19 mouse cellular contexts compared by ENCODE assay signal in the genomic region with DNA sequence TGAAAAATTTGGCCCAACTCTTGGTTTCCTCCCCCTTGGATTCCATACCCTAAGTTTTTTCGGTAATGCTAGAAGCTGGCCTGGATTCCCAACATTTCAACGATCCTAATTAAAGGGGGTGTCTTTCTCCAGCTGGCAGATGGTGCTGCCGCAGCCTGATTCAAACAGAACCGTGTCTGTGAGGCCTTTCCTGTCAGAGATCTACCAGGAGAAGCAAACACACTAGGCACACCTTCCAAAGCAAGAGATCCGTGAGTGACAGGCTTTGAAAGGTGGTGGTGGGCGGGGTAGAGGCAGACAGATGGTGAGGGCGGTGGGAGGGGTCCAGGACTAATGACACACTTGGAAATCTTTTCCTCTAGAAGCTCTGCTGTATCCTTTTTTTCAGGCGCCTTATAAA.
DNase-seq lines count a peak whose midpoint lies in the region; ATAC-seq and TF ChIP-seq lines count a peak whose summit lies in the region.
"Had no signal": no experiment of that assay in that cellular context is flagged by ENCODE, and none has a peak within 500 bp of the region (broad histone marks: within the 10 kb centered on the region; RNA-seq: fewer than 3 reads in every experiment).

No protein-coding gene starts in this region.

- ATAC-seq in forebrain, embryonic 13.5 days = peak; percentile 92
- peak; percentile 94 for ATAC-seq in forebrain, embryonic 14.5 days

- H3K36me3 ChIP-seq in forebrain, embryonic 13.5 days (ENCODE audit: poor library complexity, severe bottlenecking) = no peaks in the 10 kb centered on the region
- no peaks in the 10 kb centered on the region for H3K36me3 ChIP-seq in forebrain, embryonic 10.5 days (replicated peaks)
- no peaks in the 10 kb centered on the region for H3K36me3 ChIP-seq in forebrain, embryonic 14.5 days (ENCODE audit: control insufficient read depth, insufficient read depth, low read length)
- H3K36me3 ChIP-seq: limb, embryonic 10.5 days; neural tube, embryonic 15.5 days had no signal

- TF ChIP-seq CTCF in left cerebral cortex, adult 2 months (IDR thresholded peaks at IDR 0.05) = no peak

- peak overlapping the region; percentile 61 for H3K27ac ChIP-seq in forebrain, embryonic 13.5 days
- H3K27ac ChIP-seq in forebrain, embryonic 10.5 days = no peak overlapping the region
- H3K27ac ChIP-seq in left cerebral cortex, adult 2 months = no peak overlapping the region
- H3K27ac ChIP-seq in forebrain, embryonic 14.5 days (ENCODE audit: low read depth, low read length) = peak overlapping the region; percentile 66
- H3K27ac ChIP-seq: heart, adult 2 months; limb, embryonic 10.5 days; liver, embryonic 14.5 days; neural tube, embryonic 15.5 days had no signal

- H3K4me3 ChIP-seq in forebrain, embryonic 13.5 days = no peak overlapping the region
- no peak overlapping the region for H3K4me3 ChIP-seq in forebrain, embryonic 10.5 days
- H3K4me3 ChIP-seq in left cerebral cortex, adult 2 months = no peak overlapping the region
- no peak overlapping the region for H3K4me3 ChIP-seq in forebrain, embryonic 14.5 days (ENCODE audit: low read depth, low read length)
- H3K4me3 ChIP-seq: erythroblast, embryonic 14.5 days; heart, adult 2 months; limb, embryonic 10.5 days; neural tube, embryonic 15.5 days had no signal

- no peak overlapping the region for H3K9ac ChIP-seq in forebrain, embryonic 13.5 days
- no peak overlapping the region for H3K9ac ChIP-seq in forebrain, embryonic 14.5 days (ENCODE audit: low read length)
- H3K9ac ChIP-seq: liver, embryonic 14.5 days; neural tube, embryonic 15.5 days had no signal

- intact Hi-C loops in left cerebral cortex, postnatal 14 days (cut with DNase I) = no loop called here
- intact Hi-C loops in left cerebral cortex, adult 2 months (cut with DNase I) = no loop called here

- WGBS in forebrain, embryonic 13.5 days = 48% methylated on average over 8 of the region's 8 CpGs
- 63% methylated on average over 8 of the region's 8 CpGs for WGBS in forebrain, embryonic 10.5 days
- WGBS in forebrain, embryonic 14.5 days = 29% methylated on average over 8 of the region's 8 CpGs

- DNase-seq in forebrain, embryonic 10.5 days (ENCODE audit: extremely low spot score, low spot score) = no peak
- DNase-seq in left cerebral cortex, postnatal 14 days (ENCODE audit: low spot score in 2 of 2) = peak; percentile 1 to 7
- DNase-seq in left cerebral cortex, adult 2 months (ENCODE audit: extremely low spot score in 1 of 2, low spot score in 2 of 2) = no peak
- DNase-seq in brain, adult 2 months (ENCODE audit: low read depth, low spot score) = peak; percentile 31
- peak; percentile 88 for DNase-seq in forebrain, embryonic 14.5 days (ENCODE audit: low spot score)
- no peak for DNase-seq in ovary, adult 18-20 months (ENCODE audit: low spot score)
- DNase-seq: B cell, adult 2 months; cerebellum, adult 11 months; heart, adult 2 months; heart, postnatal 14 days; kidney, adult 2 months; lung, postnatal 10 days; retina, postnatal 1 day; thymus, postnatal 36 days had no signal

- no peaks in the 10 kb centered on the region for H3K27me3 ChIP-seq in forebrain, embryonic 13.5 days
- no peaks in the 10 kb centered on the region for H3K27me3 ChIP-seq in forebrain, embryonic 10.5 days (ENCODE audit: poor library complexity, severe bottlenecking)
- H3K27me3 ChIP-seq in forebrain, embryonic 14.5 days (replicated peaks; ENCODE audit: control insufficient read depth, insufficient read depth, low read length) = no peaks in the 10 kb centered on the region
- H3K27me3 ChIP-seq: neural tube, embryonic 15.5 days had no signal

- no peak overlapping the region for H3K4me2 ChIP-seq in forebrain, embryonic 13.5 days
- H3K4me2 ChIP-seq in forebrain, embryonic 14.5 days (ENCODE audit: low read length) = no peak overlapping the region
- H3K4me2 ChIP-seq: neural tube, embryonic 15.5 days had no signal

- no peaks in the 10 kb centered on the region for H3K9me3 ChIP-seq in forebrain, embryonic 13.5 days (replicated peaks)
- no peaks in the 10 kb centered on the region for H3K9me3 ChIP-seq in forebrain, embryonic 10.5 days
- H3K9me3 ChIP-seq in forebrain, embryonic 14.5 days (replicated peaks; ENCODE audit: control insufficient read depth, low read length) = no peaks in the 10 kb centered on the region
- H3K9me3 ChIP-seq: limb, embryonic 10.5 days; neural tube, embryonic 15.5 days had no signal

- H3K4me1 ChIP-seq in forebrain, embryonic 13.5 days = peaks cover 7% of the 10 kb centered on the region
- 0 out of 2 replicates have a peak, but pooled peaks cover 4% of the 10 kb centered on the region for H3K4me1 ChIP-seq in forebrain, embryonic 10.5 days
- H3K4me1 ChIP-seq in forebrain, embryonic 14.5 days (ENCODE audit: control insufficient read depth, insufficient read depth, low read length) = no peaks in the 10 kb centered on the region
- H3K4me1 ChIP-seq: limb, embryonic 10.5 days; neural tube, embryonic 15.5 days had no signal

Comparison
In these comparisons a context has a peak if more than half of its experiments do, and no peak if none do; other contexts are left out.
1. H3K27ac ChIP-seq: peak in forebrain, embryonic 13.5 days (single experiment) and forebrain, embryonic 14.5 days (single experiment); none in forebrain, embryonic 10.5 days (single experiment) and left cerebral cortex, adult 2 months (single experiment).
2. DNase-seq: peak in left cerebral cortex, postnatal 14 days (2 of 2), brain, adult 2 months (single experiment) and forebrain, embryonic 14.5 days (single experiment); none in forebrain, embryonic 10.5 days (single experiment), left cerebral cortex, adult 2 months (0 of 2) and ovary, adult 18-20 months (single experiment).